Mouse (Mus musculus): Measurements from ENCODE around the gene Rap1gap2. TPM values are rescaled to one million over a fixed set of nuclear protein-coding genes. Genes with fewer than 3 reads are reported as not detected.

Rap1gap2 gene
- polyA plus RNA-seq, 1 experiment, result 0.81 TPM

DNA sequence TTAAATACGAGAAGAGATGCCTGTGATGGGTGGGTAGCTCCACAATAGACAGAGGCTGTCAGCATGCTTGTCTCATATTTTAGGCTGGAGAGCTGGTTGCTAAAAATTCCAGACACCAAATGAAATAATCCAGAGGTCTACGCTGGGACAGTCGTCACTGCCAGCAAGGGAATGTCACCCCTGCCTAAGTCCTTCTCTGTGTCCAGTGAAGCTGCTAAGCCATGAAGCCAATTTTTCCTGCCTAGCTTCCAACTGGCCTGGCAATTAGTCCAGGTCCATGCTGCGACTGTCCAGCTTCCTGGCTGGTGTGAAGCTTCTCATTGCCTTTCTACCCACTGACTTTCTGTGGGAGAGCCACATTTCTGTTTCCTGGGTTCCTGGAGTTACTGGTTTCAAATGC lies 177.7 kb downstream of the Rap1gap2 start:
- H3K4me1 ChIP-seq, result no peaks in the 10 kb centered on the region
- H3K4me3 ChIP-seq (replicated peaks), result no peak overlapping the region
- H3K36me3 ChIP-seq (replicated peaks; ENCODE audit: low read length), result no peaks in the 10 kb centered on the region
- H3K27me3 ChIP-seq (replicated peaks), result peaks cover 5% of the 10 kb centered on the region
- H3K9me3 ChIP-seq, result no peaks in the 10 kb centered on the region
- TF ChIP-seq GATA1 (IDR thresholded peaks at IDR 0.05; ENCODE audit: borderline replicate concordance, low read length) (no peak), FLI1 (IDR thresholded peaks at IDR 0.05; ENCODE audit: low read length) (no peak)

DNA sequence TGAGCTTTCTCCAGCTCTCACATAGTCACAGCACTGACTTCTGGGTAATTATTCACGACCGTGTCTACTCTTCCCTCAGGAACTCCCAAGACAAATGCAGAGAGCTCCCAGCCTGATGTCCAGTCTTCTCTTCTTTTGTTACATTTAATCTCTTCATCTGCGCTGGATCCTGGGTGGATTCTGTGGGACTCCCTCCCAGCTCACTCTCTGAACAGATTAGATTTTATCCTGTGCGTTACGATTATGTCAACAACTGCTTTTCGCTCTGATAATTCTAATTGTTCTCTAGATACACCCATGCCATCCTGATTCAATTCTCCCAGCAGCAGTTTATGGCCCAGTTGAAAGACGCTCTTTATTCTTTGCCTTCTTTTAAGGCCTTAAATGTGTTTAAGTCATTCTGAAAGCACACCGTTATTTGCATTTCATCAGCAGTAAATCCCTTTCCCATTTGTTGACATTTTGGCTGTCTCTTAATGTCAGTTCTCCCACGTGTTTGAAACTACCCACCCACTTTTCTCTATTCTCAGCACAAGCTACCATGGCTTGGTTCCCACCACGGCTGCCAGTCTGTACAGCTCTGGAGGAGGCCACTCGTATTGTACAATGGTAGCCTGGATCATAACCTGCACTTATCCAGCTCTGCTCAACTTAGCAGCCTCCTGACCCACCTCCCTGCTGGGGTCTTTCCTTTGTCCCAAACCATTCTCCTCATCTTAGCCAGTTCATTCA lies 180.8 kb downstream of the Rap1gap2 start:
- Histone ChIP-seq H3K9me3 (no peaks in the 10 kb centered on the region), H3K4me3 (replicated peaks) (no peak overlapping the region), H3K36me3 (replicated peaks; ENCODE audit: low read length) (no peaks in the 10 kb centered on the region), H3K27me3 (replicated peaks) (peaks cover 8% of the 10 kb centered on the region), H3K4me1 (no peaks in the 10 kb centered on the region)
- TF ChIP-seq GATA1 (IDR thresholded peaks at IDR 0.05; ENCODE audit: borderline replicate concordance, low read length), result no peak
- no peak for TF ChIP-seq FLI1 (IDR thresholded peaks at IDR 0.05; ENCODE audit: low read length)

DNA sequence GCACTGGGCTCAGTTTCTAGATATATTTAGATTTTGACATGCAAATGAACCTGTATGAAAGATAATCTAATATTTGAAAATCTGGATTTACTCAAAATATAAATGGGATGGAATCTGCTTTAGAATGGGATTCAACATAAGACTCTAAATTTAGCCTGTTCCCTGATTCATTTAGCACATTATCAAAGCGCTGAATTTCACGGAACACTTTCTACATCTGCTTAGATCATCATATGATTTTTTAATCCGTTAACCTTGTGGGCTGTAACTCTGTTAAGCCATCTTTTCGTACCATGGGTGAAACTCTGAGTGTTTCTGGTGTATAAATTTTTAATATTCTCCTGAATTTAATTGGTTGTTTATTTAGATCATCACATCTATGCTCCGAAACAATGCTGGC lies 184.4 kb downstream of the Rap1gap2 start:
- Histone ChIP-seq H3K36me3 (replicated peaks; ENCODE audit: low read length) (no peaks in the 10 kb centered on the region), H3K4me3 (replicated peaks) (no peak overlapping the region), H3K4me1 (no peaks in the 10 kb centered on the region), H3K9me3 (no peaks in the 10 kb centered on the region), H3K27me3 (replicated peaks) (peaks cover 8% of the 10 kb centered on the region)
- no peak for TF ChIP-seq FLI1 (IDR thresholded peaks at IDR 0.05; ENCODE audit: low read length)
- TF ChIP-seq GATA1 (IDR thresholded peaks at IDR 0.05; ENCODE audit: borderline replicate concordance, low read length), result no peak

DNA sequence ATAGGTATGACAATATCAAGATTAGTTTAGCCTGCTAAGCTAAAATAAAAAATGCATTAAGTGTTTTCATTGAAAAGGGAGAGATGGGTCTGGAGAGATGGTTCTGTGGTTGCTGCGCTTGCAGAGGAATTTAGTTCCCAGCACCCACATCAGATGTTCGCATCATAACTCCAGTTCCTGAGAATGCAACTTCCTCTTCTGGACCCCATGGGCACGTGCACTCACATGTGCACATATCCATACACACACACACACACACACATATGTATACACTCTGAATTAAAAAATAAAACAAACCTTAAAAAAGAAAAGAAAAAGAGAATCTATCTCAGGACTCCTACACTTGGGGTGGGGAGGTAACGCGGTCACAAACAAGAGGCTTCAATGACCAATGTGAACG lies 188.7 kb downstream of the Rap1gap2 start:
- H3K4me1 ChIP-seq, result no peaks in the 10 kb centered on the region
- no peaks in the 10 kb centered on the region for H3K9me3 ChIP-seq
- no peaks in the 10 kb centered on the region for H3K36me3 ChIP-seq (replicated peaks; ENCODE audit: low read length)
- peaks cover 6% of the 10 kb centered on the region for H3K27me3 ChIP-seq (replicated peaks)
- TF ChIP-seq FLI1 (IDR thresholded peaks at IDR 0.05; ENCODE audit: low read length), result no peak
- no peak for TF ChIP-seq GATA1 (IDR thresholded peaks at IDR 0.05; ENCODE audit: borderline replicate concordance, low read length)
- H3K4me3 ChIP-seq (replicated peaks), result no peak overlapping the region

DNA sequence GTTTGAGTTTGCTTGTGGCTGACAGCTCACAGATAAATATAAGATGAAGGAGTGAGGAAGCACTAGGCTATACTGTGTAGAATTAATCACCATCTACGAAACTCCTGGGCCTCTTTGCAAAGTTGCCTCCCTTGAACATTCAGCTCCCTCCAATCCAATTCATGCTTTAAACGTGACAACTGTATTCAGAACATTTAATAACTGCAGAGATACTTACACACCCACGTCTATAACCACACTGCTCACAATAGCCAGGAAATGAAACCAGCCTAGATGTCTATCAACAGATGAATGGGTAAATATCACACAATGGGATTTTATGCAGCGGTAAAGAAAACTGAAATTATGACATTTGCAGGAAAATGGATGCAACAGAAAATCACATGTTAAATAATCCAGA lies 189.6 kb downstream of the Rap1gap2 start:
- H3K4me1 ChIP-seq, result no peaks in the 10 kb centered on the region
- no peak for TF ChIP-seq FLI1 (IDR thresholded peaks at IDR 0.05; ENCODE audit: low read length)
- no peak for TF ChIP-seq GATA1 (IDR thresholded peaks at IDR 0.05; ENCODE audit: borderline replicate concordance, low read length)
- H3K36me3 ChIP-seq (replicated peaks; ENCODE audit: low read length), result peaks cover 1% of the 10 kb centered on the region
- peaks cover 6% of the 10 kb centered on the region for H3K27me3 ChIP-seq (replicated peaks)
- no peaks in the 10 kb centered on the region for H3K9me3 ChIP-seq
- no peak overlapping the region for H3K4me3 ChIP-seq (replicated peaks)

DNA sequence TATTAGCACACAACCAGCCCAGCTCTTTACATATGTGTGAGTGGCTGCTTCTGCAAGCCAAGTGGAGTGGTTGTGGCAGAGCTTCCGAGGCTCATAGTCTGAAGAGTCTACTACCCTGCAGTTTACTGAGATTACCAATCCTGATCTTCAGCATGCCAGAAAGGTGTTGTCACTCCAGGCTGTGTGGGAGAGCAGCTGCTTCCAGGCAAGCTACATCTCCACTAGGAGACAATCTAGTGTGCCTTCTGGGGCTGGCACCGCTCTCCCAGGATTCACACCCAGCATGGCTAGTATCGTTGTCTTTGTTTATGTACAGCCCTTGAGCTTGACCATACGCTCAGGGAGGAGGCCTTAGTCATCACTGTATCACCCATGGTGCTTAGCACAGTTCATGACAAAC lies 191.1 kb downstream of the Rap1gap2 start:
- Histone ChIP-seq H3K9me3 (no peaks in the 10 kb centered on the region), H3K4me1 (no peaks in the 10 kb centered on the region), H3K4me3 (replicated peaks) (no peak overlapping the region), H3K27me3 (replicated peaks) (peaks cover 3% of the 10 kb centered on the region), H3K36me3 (replicated peaks; ENCODE audit: low read length) (peaks cover 12% of the 10 kb centered on the region)
- TF ChIP-seq GATA1 (IDR thresholded peaks at IDR 0.05; ENCODE audit: borderline replicate concordance, low read length), result no peak

DNA sequence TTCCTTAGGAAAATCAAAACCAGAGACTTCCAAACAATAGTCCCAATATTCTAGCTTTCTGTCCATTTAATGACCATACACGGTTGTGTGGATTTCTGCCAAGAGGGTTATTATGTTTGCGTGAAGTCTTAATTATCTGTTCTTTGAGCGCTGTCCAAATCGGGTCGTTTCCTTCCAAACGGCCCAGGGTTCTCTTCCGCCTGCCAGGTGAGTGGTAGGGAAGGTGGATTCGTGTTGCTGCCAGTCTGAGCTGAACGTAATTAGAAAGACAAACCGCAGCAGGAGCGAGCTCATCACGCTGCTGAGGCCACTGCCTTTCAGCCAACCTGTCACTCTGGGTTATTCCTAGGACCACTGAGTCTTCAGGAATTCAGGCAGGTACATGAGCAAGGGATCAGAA lies 195.0 kb downstream of the Rap1gap2 start:
- Histone ChIP-seq H3K4me3 (replicated peaks) (no peak overlapping the region), H3K27me3 (replicated peaks) (peaks cover 7% of the 10 kb centered on the region), H3K36me3 (replicated peaks; ENCODE audit: low read length) (peaks cover 18% of the 10 kb centered on the region), H3K9me3 (no peaks in the 10 kb centered on the region), H3K4me1 (no peaks in the 10 kb centered on the region)
- TF ChIP-seq FLI1 (IDR thresholded peaks at IDR 0.05; ENCODE audit: low read length), result no peak
- no peak for TF ChIP-seq GATA1 (IDR thresholded peaks at IDR 0.05; ENCODE audit: borderline replicate concordance, low read length)

DNA sequence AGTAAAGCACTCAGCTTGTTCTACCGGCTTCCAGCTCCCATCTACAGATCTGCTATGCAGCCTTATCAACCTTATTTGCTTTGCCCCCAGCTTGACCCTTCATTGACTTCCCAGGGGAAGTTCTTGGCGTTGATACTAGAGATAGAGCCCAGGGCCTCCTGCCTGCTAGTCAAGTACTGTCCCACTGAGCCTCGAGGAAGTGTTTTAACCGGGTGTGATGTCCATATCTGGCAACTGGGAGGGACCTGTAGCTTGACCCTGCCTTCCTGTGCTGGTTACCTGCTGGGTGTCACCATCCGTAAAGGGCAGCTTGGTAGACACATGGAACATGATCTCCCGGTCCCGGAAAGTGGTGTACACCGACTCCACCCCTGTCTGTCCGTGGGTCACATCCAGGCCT lies 196.6 kb downstream of the Rap1gap2 start:
- H3K4me3 ChIP-seq (replicated peaks), result no peak overlapping the region
- H3K36me3 ChIP-seq (replicated peaks; ENCODE audit: low read length), result peaks cover 18% of the 10 kb centered on the region
- peaks cover 4% of the 10 kb centered on the region for H3K27me3 ChIP-seq (replicated peaks)
- H3K4me1 ChIP-seq, result no peaks in the 10 kb centered on the region
- no peaks in the 10 kb centered on the region for H3K9me3 ChIP-seq
- TF ChIP-seq FLI1 (IDR thresholded peaks at IDR 0.05; ENCODE audit: low read length) (no peak), GATA1 (IDR thresholded peaks at IDR 0.05; ENCODE audit: borderline replicate concordance, low read length) (no peak)

DNA sequence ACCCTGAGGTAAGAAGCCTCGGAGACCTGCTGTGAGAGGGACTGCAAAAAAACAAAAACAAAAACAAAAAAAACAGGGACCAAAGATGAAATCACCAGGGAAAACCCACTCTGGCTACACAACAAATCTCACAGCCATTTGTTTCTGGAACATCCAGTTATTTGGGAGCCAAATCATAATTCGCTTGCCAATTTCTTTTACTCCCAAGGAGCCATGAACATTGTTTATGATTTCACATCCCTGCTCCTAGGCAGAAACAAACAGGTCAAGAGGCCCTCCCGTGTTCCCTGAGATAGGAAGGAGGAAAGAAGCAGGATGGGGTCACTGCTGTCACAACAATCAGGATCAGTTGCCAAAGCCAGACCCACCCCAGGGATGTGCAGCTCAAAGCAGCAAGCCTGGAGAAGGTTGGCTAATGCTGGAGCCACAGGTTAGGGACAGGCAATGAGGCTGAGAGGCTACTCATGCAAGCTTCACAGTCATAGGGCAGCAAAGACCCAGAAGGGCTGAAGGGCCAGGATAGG lies 197.2 kb downstream of the Rap1gap2 start:
- Histone ChIP-seq H3K36me3 (replicated peaks; ENCODE audit: low read length) (peaks cover 18% of the 10 kb centered on the region), H3K4me3 (replicated peaks) (no peak overlapping the region), H3K27me3 (replicated peaks) (peaks cover 8% of the 10 kb centered on the region), H3K9me3 (no peaks in the 10 kb centered on the region), H3K4me1 (no peaks in the 10 kb centered on the region)
- TF ChIP-seq FLI1 (IDR thresholded peaks at IDR 0.05; ENCODE audit: low read length), result no peak
- TF ChIP-seq GATA1 (IDR thresholded peaks at IDR 0.05; ENCODE audit: borderline replicate concordance, low read length), result no peak

DNA sequence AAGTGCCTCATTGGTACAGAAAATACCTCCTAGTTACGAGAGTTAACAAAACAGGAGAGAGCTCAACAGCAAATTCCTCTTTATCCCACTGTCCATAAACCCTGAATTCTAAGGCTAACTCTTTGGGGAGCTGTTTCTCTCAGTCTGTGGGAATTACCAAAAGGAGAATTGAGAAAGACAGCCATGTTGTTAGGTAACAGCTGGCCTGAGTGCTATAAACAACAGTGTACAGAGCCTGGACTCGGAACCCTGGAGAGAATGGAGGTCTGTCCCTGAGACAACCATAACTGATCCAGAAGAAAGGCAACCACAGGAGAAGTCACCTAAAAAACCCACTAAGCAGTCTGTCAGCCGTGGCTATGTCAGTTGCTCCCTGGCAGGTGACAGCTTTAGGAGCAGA lies 198.3 kb downstream of the Rap1gap2 start:
- Histone ChIP-seq H3K27me3 (replicated peaks) (peaks cover 9% of the 10 kb centered on the region), H3K4me3 (replicated peaks) (no peak overlapping the region), H3K9me3 (no peaks in the 10 kb centered on the region), H3K36me3 (replicated peaks; ENCODE audit: low read length) (peaks cover 20% of the 10 kb centered on the region), H3K4me1 (no peaks in the 10 kb centered on the region)
- TF ChIP-seq GATA1 (IDR thresholded peaks at IDR 0.05; ENCODE audit: borderline replicate concordance, low read length), result no peak
- TF ChIP-seq FLI1 (IDR thresholded peaks at IDR 0.05; ENCODE audit: low read length), result no peak
